Mouse (Mus musculus) gastrocnemius, postnatal 36 days (tissue): ENCODE measurements around the gene Rabgap1. TPM values are rescaled to one million over a fixed set of nuclear protein-coding genes. Genes with fewer than 3 reads are reported as not detected.
"Not testable (repeated sequence)": the region's sequence is repeated elsewhere in the genome, so short reads cannot be mapped to it uniquely, and the experiment has no call there.

ENCODE experiments used
- DNase-seq, 2 experiments: peaks; one replicate each; pipeline ENCODE4 v3.0.0; 2022
- intact Hi-C: fragments of 180-260 bp; cut with DNase I; formaldehyde crosslinking; loops from one replicate; pipeline ENCODE4 v1.15.1; 2025
- total RNA-seq, 2 experiments: library from RNA; stranded (reverse); gene quantifications; 2 replicates each; pipeline ENCODE4 v1.2.3; 2021

The Rabgap1 gene
- total RNA-seq, 2 experiments from 2014 or later = 29.5 to 34.3 TPM

- intact Hi-C loops, DNase-seq: not testable (repeated sequence)
Observed at GRCm38 (mm10) chr2:37505856-37506255, 62.8 kb downstream of the Rabgap1 start.

GRCm38 (mm10) chr2:37511134-37511901 lies 68.2 kb downstream of the Rabgap1 start:
- intact Hi-C loops = no loop called here
- DNase-seq = no peak

- intact Hi-C loops = no loop called here
- no peak for DNase-seq
Observed at GRCm38 (mm10) chr2:37516030-37516710, 73.1 kb downstream of the Rabgap1 start, which contains the start of gene Gpr21. Gene Gpr21 (plus strand): TSS chr2:37516332.

GRCm38 (mm10) chr2:37516922-37517462 lies 73.9 kb downstream of the Rabgap1 start:
- DNase-seq = no peak
- intact Hi-C loops = no loop called here

- DNase-seq = no peak
- intact Hi-C loops = no loop called here
Observed at GRCm38 (mm10) chr2:37518561-37519285, 75.6 kb downstream of the Rabgap1 start.

- intact Hi-C loops = no loop called here
- no peak for DNase-seq
Observed at GRCm38 (mm10) chr2:37519286-37519640, 76.2 kb downstream of the Rabgap1 start.

- no peak for DNase-seq
- intact Hi-C loops = no loop called here
Observed at GRCm38 (mm10) chr2:37527587-37527986, 84.5 kb downstream of the Rabgap1 start.

- intact Hi-C loops = no loop called here
- no peak for DNase-seq
Observed at GRCm38 (mm10) chr2:37529397-37529796, 86.3 kb downstream of the Rabgap1 start.

GRCm38 (mm10) chr2:37530766-37531165 lies 87.7 kb downstream of the Rabgap1 start:
- intact Hi-C loops = no loop called here

GRCm38 (mm10) chr2:37531639-37532038 lies 88.6 kb downstream of the Rabgap1 start:
- intact Hi-C loops = no loop called here
- DNase-seq = no peak

More at GRCm38 (mm10) chr2:37530766-37531165, 87.7 kb downstream of the Rabgap1 start:
- no peak for DNase-seq

- no peak for DNase-seq
- intact Hi-C loops = no loop called here
Observed at GRCm38 (mm10) chr2:37549346-37550012, 106.4 kb downstream of the Rabgap1 start.

GRCm38 (mm10) chr2:37556366-37556765 lies 113.3 kb downstream of the Rabgap1 start:
- intact Hi-C loops = no loop called here
- no peak for DNase-seq

- DNase-seq = no peak
- intact Hi-C loops = no loop called here
Observed at GRCm38 (mm10) chr2:37565579-37565978, 122.5 kb downstream of the Rabgap1 start.

- no peak for DNase-seq
- intact Hi-C loops = no loop called here
Observed at GRCm38 (mm10) chr2:37566035-37566434, 123.0 kb downstream of the Rabgap1 start.

GRCm38 (mm10) chr2:37569888-37570287 lies 126.8 kb downstream of the Rabgap1 start:
- intact Hi-C loops = no loop called here
- DNase-seq = no peak

- no peak for DNase-seq
- intact Hi-C loops = no loop called here
Observed at GRCm38 (mm10) chr2:37570703-37571102, 127.6 kb downstream of the Rabgap1 start.

GRCm38 (mm10) chr2:37572141-37572540 lies 129.1 kb downstream of the Rabgap1 start:
- DNase-seq = no peak
- intact Hi-C loops = no loop called here

- intact Hi-C loops = no loop called here
- DNase-seq = no peak
Observed at GRCm38 (mm10) chr2:37576661-37577060, 133.6 kb downstream of the Rabgap1 start.

- no peak for DNase-seq
- intact Hi-C loops = no loop called here
Observed at GRCm38 (mm10) chr2:37578185-37578584, 135.1 kb downstream of the Rabgap1 start.

- intact Hi-C loops = no loop called here
- DNase-seq = no peak
Observed at GRCm38 (mm10) chr2:37587919-37588318, 144.8 kb downstream of the Rabgap1 start.
